Mouse (Mus musculus) forebrain, embryonic 12.5 days (tissue): ENCODE measurements around the gene H2-Eb2. TPM values are rescaled to one million over a fixed set of nuclear protein-coding genes. Genes with fewer than 3 reads are reported as not detected.

Experiments used
- ATAC-seq: fragments of 200-750 bp; cut with Nextera tagmentation; 2 replicates; pipeline ENCODE4 v1.8.0; 2017; ENCODE audit warnings: moderate TSS enrichment; ENCODE audit not compliant: low FRiP score
- H3K27ac ChIP-seq: fragments of 300-500 bp; sonication (generic); 2 replicates; pipeline ENCODE4 v1.5.1; 2016; ENCODE audit warnings: mild to moderate bottlenecking
- H3K27me3 ChIP-seq: fragments of 300-500 bp; sonication (generic); 2 replicates; pipeline ENCODE4 v1.6.1; 2016; ENCODE audit warnings: mild to moderate bottlenecking
- H3K36me3 ChIP-seq: fragments of 300-500 bp; sonication (generic); replicated peaks from 2 replicates; pipeline ENCODE4 v1.6.1; 2016; ENCODE audit warnings: mild to moderate bottlenecking
- H3K4me1 ChIP-seq: fragments of 300-500 bp; sonication (generic); 2 replicates; pipeline ENCODE4 v1.6.1; 2016
- H3K4me2 ChIP-seq: fragments of 300-500 bp; sonication (generic); 2 replicates; pipeline ENCODE4 v1.6.1; 2016; ENCODE audit warnings: mild to moderate bottlenecking, moderate library complexity
- H3K4me3 ChIP-seq: fragments of 300-500 bp; sonication (generic); replicated peaks from 2 replicates; pipeline ENCODE4 v1.5.1; 2016; ENCODE audit warnings: mild to moderate bottlenecking
- H3K9ac ChIP-seq: fragments of 300-500 bp; sonication (generic); 2 replicates; pipeline ENCODE4 v1.6.1; 2016; ENCODE audit warnings: mild to moderate bottlenecking
- H3K9me3 ChIP-seq: fragments of 300-500 bp; sonication (generic); 2 replicates; pipeline ENCODE4 v1.6.1; 2016
- WGBS: fragments of 180-500 bp; shearing (Covaris S2); methylation state at CpG from one replicate; pipeline ENCODE4 v1.1.7; 2016; 5-methylcytosine and 5-hydroxymethylcytosine counted together
- polyA plus RNA-seq: library from polyadenylated mRNA; unstranded; fragments of >200 nt; fragmentation: Nextera tagmentation; extraction: Ambion mirVana; gene quantifications from 2 replicates; pipeline ENCODE4 v1.2.1, GENCODE M21; 2016

The H2-Eb2 gene
- not detected in 2 replicates for polyA plus RNA-seq

DNA sequence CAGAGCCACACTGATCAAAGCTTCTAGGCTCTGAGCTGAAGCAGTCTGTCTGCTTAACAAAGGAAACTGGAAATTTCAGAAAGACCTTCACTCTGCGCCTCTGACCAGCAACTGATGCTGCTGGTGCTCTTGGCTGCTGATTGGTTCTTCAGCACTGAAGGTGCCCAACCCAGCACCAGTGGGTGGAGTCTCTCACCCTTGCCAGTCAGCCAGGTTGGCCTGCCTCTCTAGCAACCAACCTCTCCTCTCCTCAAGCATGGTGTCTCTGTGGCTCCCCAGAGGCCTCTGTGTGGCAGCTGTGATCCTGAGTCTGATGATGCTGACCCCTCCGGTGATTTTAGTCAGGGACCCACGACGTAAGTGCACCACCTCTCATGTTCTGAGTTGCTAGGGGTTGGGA, at the start of gene H2-Eb2:
TSS of gene H2-Eb2 (plus strand) at position 230 of the 400 bp plus-strand sequence.
- no peak within 1 kb of the TSS for H3K27ac ChIP-seq
- H3K36me3 ChIP-seq = no peaks in the 10 kb centered on the region
- 52% methylated on average over 4 of the region's 4 CpGs for WGBS
- H3K4me1 ChIP-seq = no peaks in the 10 kb centered on the region
- H3K27me3 ChIP-seq = no peaks in the 10 kb centered on the region
- H3K9me3 ChIP-seq = no peaks in the 10 kb centered on the region
- ATAC-seq = no peak
- H3K4me2 ChIP-seq = no peak within 1 kb of the TSS
- no peak within 1 kb of the TSS for H3K4me3 ChIP-seq
- H3K9ac ChIP-seq = no peak within 1 kb of the TSS

DNA sequence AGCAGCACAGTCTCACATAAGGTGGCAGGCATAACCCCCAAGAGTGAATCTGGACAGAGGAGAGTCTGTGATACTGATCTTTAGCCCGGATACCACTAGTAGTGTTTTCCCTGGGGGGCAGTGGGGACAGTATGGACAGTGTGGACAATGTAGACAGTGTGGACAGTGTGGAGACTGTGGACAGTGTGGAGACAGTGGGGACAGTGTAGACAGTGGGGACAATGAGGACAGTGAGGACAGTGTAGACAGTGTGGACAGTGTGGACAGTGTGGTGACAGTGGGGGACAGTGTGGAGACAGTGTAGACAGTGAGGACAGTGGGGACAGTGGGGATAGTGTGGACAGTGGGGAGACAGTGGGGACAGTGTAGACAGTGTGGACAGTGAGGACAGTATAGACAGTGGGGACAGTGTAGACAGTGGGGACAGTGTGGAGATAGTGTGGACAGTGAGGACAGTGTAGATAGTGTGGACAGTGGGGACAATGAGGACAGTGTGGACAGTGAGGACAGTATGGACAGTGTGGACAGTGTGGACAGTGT, 44.9 kb upstream of the H2-Eb2 start:
- no peaks in the 10 kb centered on the region for H3K9me3 ChIP-seq
- H3K27ac ChIP-seq = no peak overlapping the region
- H3K27me3 ChIP-seq = no peaks in the 10 kb centered on the region
- no peaks in the 10 kb centered on the region for H3K4me1 ChIP-seq
- ATAC-seq = no peak
- no peaks in the 10 kb centered on the region for H3K36me3 ChIP-seq
- WGBS = 76% methylated on average over 1 of the region's 1 CpGs
- no peak overlapping the region for H3K9ac ChIP-seq
- H3K4me2 ChIP-seq = no peak overlapping the region
- no peak overlapping the region for H3K4me3 ChIP-seq

DNA sequence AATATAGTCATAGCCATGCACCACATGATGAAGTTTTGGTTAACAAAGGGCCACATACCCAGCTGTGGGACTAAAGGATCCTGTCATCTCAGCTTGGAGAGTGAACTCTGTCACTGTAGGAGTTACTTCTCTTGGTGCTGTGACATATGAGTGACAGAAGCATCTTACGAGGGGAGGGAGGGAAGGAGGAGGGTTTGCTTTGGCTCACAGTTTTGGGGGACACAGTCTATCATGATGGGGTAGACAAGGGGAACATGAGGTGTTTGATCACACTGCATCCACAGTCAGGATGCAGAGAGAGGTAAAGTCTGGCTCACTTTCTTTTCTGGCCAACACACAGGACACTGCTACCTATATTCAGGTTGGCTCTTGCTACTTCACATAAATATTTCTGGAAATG, 43.6 kb upstream of the H2-Eb2 start:
- Histone ChIP-seq H3K4me3 (no peak overlapping the region), H3K4me1 (no peaks in the 10 kb centered on the region), H3K9ac (no peak overlapping the region), H3K4me2 (no peak overlapping the region), H3K27me3 (no peaks in the 10 kb centered on the region), H3K36me3 (no peaks in the 10 kb centered on the region), H3K27ac (no peak overlapping the region), H3K9me3 (no peaks in the 10 kb centered on the region)
- WGBS = 75% methylated on average over 1 of the region's 1 CpGs
- no peak for ATAC-seq

GRCm38 (mm10) chr17:34285371-34285770, 40.1 kb upstream of the H2-Eb2 start:
- H3K36me3 ChIP-seq = no peaks in the 10 kb centered on the region
- H3K27me3 ChIP-seq = no peaks in the 10 kb centered on the region
- ATAC-seq = no peak
- peaks cover 2% of the 10 kb centered on the region; the same call in 1 of the 2 replicates for H3K4me1 ChIP-seq
- H3K9me3 ChIP-seq = no peaks in the 10 kb centered on the region
- H3K9ac ChIP-seq = no peak overlapping the region
- WGBS = 77% methylated on average over 4 of the region's 4 CpGs
- H3K4me3 ChIP-seq = no peak overlapping the region
- H3K27ac ChIP-seq = no peak overlapping the region
- H3K4me2 ChIP-seq = no peak overlapping the region

DNA sequence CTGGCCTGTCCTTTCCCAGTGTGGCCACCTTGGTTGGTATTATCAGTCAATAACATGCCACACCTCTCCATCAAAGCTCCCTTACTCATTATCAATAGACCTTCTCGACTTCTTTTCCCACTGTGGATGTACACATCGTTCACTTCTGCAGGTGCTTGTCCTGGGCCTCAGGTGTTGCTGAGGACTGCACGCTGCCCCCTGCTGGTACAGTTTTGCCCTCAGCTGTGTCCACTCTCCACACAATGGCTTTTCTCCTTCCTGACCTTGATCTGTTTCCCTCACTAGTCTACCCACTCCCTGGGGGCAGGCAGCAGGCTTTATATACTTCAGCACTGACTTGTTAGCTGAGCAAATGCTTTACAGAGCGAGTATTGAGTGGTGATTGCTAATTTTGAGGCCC, 39.6 kb upstream of the H2-Eb2 start:
- no peak for ATAC-seq
- Histone ChIP-seq H3K27ac (no peak overlapping the region), H3K36me3 (no peaks in the 10 kb centered on the region), H3K9me3 (no peaks in the 10 kb centered on the region), H3K9ac (no peak overlapping the region), H3K4me2 (no peak overlapping the region), H3K27me3 (no peaks in the 10 kb centered on the region), H3K4me3 (no peak overlapping the region), H3K4me1 (peaks cover 2% of the 10 kb centered on the region; the same call in 1 of the 2 replicates)
- 34% methylated on average over 4 of the region's 4 CpGs for WGBS

- Histone ChIP-seq H3K4me3 (no peak overlapping the region), H3K27me3 (no peaks in the 10 kb centered on the region), H3K4me1 (peaks cover 2% of the 10 kb centered on the region; the same call in 1 of the 2 replicates), H3K9ac (no peak overlapping the region), H3K36me3 (no peaks in the 10 kb centered on the region), H3K9me3 (no peaks in the 10 kb centered on the region), H3K27ac (no peak overlapping the region), H3K4me2 (no peak overlapping the region)
- ATAC-seq = no peak
- 88% methylated on average over 5 of the region's 5 CpGs for WGBS
Measured at GRCm38 (mm10) chr17:34286501-34286900, 39.0 kb upstream of the H2-Eb2 start.

GRCm38 (mm10) chr17:34286999-34287398, 38.5 kb upstream of the H2-Eb2 start:
- H3K9me3 ChIP-seq = no peaks in the 10 kb centered on the region
- H3K27me3 ChIP-seq = no peaks in the 10 kb centered on the region
- no peak for ATAC-seq
- no peak overlapping the region for H3K27ac ChIP-seq
- peaks cover 2% of the 10 kb centered on the region; the same call in 1 of the 2 replicates for H3K4me1 ChIP-seq
- H3K36me3 ChIP-seq = no peaks in the 10 kb centered on the region
- 75% methylated on average over 6 of the region's 6 CpGs for WGBS
- no peak overlapping the region for H3K9ac ChIP-seq
- H3K4me2 ChIP-seq = no peak overlapping the region
- no peak overlapping the region for H3K4me3 ChIP-seq

- no peaks in the 10 kb centered on the region for H3K36me3 ChIP-seq
- no peak within 1 kb of the TSS for H3K4me3 ChIP-seq
- no peaks in the 10 kb centered on the region for H3K9me3 ChIP-seq
- 13% methylated on average over 8 of the region's 8 CpGs for WGBS
- H3K9ac ChIP-seq = no peak within 1 kb of the TSS
- H3K27ac ChIP-seq = no peak within 1 kb of the TSS
- no peak for ATAC-seq
- no peak within 1 kb of the TSS for H3K4me2 ChIP-seq
- H3K4me1 ChIP-seq = peaks cover 2% of the 10 kb centered on the region; the same call in 1 of the 2 replicates
- H3K27me3 ChIP-seq = no peaks in the 10 kb centered on the region
Measured at GRCm38 (mm10) chr17:34287648-34288047, 37.8 kb upstream of the H2-Eb2 start, which contains the start of gene H2-Aa. TSS of gene H2-Aa (minus strand) at chr17:34287823.

GRCm38 (mm10) chr17:34288131-34288530, 37.3 kb upstream of the H2-Eb2 start:
- peaks cover 2% of the 10 kb centered on the region; the same call in 1 of the 2 replicates for H3K4me1 ChIP-seq
- no peaks in the 10 kb centered on the region for H3K27me3 ChIP-seq
- H3K36me3 ChIP-seq = no peaks in the 10 kb centered on the region
- H3K27ac ChIP-seq = no peak overlapping the region
- 65% methylated on average over 3 of the region's 3 CpGs for WGBS
- H3K4me2 ChIP-seq = no peak overlapping the region
- no peaks in the 10 kb centered on the region for H3K9me3 ChIP-seq
- ATAC-seq = no peak
- H3K4me3 ChIP-seq = no peak overlapping the region
- no peak overlapping the region for H3K9ac ChIP-seq

GRCm38 (mm10) chr17:34291609-34292008, 33.9 kb upstream of the H2-Eb2 start:
- no peak overlapping the region for H3K4me3 ChIP-seq
- ATAC-seq = peak; percentile 91
- no peaks in the 10 kb centered on the region for H3K9me3 ChIP-seq
- no peak overlapping the region for H3K4me2 ChIP-seq
- WGBS = 15% methylated on average over 8 of the region's 8 CpGs
- no peak overlapping the region for H3K9ac ChIP-seq
- H3K27me3 ChIP-seq = no peaks in the 10 kb centered on the region
- no peak overlapping the region for H3K27ac ChIP-seq
- H3K4me1 ChIP-seq = peaks cover 5% of the 10 kb centered on the region; the same call in 1 of the 2 replicates
- H3K36me3 ChIP-seq = no peaks in the 10 kb centered on the region

DNA sequence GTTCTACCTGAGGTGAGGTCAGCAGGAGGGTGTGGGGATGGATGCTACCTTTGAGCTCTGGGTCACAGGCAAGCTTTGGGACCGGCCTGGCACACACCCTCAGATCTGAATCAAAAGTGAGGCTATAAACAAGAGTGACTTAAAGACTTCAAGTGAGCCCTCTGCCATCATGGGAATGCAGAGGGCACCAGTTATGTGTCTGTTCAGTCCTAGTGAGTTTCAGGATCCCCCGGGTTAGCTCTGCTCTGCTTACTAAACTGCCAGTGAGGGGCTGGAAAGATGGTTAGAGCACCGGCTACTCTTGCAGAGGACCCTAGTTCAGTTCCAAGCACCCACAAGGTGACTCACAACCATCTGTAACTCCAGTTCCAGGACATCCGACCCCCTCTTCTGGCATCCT, 32.9 kb upstream of the H2-Eb2 start:
- Histone ChIP-seq H3K36me3 (no peaks in the 10 kb centered on the region), H3K9me3 (no peaks in the 10 kb centered on the region), H3K9ac (no peak overlapping the region), H3K4me3 (no peak overlapping the region), H3K27me3 (no peaks in the 10 kb centered on the region), H3K4me2 (no peak overlapping the region), H3K4me1 (peaks cover 4% of the 10 kb centered on the region; the same call in 1 of the 2 replicates), H3K27ac (no peak overlapping the region)
- 92% methylated on average over 4 of the region's 4 CpGs for WGBS
- ATAC-seq = no peak

DNA sequence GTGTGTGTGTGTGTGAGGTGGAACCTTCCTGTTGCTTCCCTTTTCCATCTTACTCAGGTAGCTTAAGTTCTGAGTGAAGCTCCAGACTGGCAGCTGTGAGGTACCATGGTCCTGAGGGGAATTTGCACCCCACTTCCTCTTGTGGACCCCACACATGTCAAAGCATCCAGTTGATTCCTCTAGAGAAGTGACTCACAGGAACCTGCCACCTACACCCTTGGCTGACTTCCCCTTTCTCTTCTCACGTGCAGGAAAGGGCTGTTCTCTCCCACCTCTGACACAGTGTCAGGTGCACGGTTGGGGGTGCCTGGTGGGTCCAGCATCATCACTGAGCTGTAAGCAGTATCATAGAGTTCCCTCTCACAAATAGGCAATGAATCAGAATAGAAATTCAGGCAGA, 31.9 kb upstream of the H2-Eb2 start:
- 56% methylated on average over 2 of the region's 2 CpGs for WGBS
- no peak overlapping the region for H3K4me3 ChIP-seq
- H3K27ac ChIP-seq = no peak overlapping the region
- no peak overlapping the region for H3K9ac ChIP-seq
- H3K9me3 ChIP-seq = no peaks in the 10 kb centered on the region
- no peaks in the 10 kb centered on the region for H3K36me3 ChIP-seq
- no peak overlapping the region for H3K4me2 ChIP-seq
- H3K4me1 ChIP-seq = peaks cover 8% of the 10 kb centered on the region
- 0 out of 2 replicates have a peak, but pooled peaks cover 1% of the 10 kb centered on the region for H3K27me3 ChIP-seq
- no peak for ATAC-seq

GRCm38 (mm10) chr17:34294249-34294648, 31.2 kb upstream of the H2-Eb2 start:
- Histone ChIP-seq H3K27ac (no peak overlapping the region), H3K9me3 (no peaks in the 10 kb centered on the region), H3K4me1 (peaks cover 8% of the 10 kb centered on the region), H3K36me3 (no peaks in the 10 kb centered on the region), H3K27me3 (0 out of 2 replicates have a peak, but pooled peaks cover 4% of the 10 kb centered on the region), H3K9ac (no peak overlapping the region), H3K4me2 (no peak overlapping the region), H3K4me3 (no peak overlapping the region)
- 82% methylated on average over 4 of the region's 4 CpGs for WGBS
- no peak for ATAC-seq
